Mouse (Mus musculus): ENCODE measurements around the gene Tmem45a.

GRCm38 (mm10) chr16:56801370-56802109 lies 84.4 kb downstream of the Tmem45a start:
- no peak for TF ChIP-seq CTCF (IDR thresholded peaks at IDR 0.05; ENCODE audit: low read depth, low read length)
- no peak for TF ChIP-seq POLR2A (IDR thresholded peaks at IDR 0.05; ENCODE audit: borderline replicate concordance, low read depth, low read length)

Measured in bone marrow macrophage, adult 2 months (primary cell).